Mouse (Mus musculus) olfactory bulb, adult 2 months (tissue): ENCODE measurements around the gene Taf3. TPM values are rescaled to one million over a fixed set of nuclear protein-coding genes. Genes with fewer than 3 reads are reported as not detected.

Source experiments
- H3K27ac ChIP-seq: fragments of 200-500 bp; 2 replicates; pipeline ENCODE4 v1.5.1; 2012; ENCODE audit warnings: low read depth, low read length; ENCODE audit not compliant: insufficient read depth
- H3K4me1 ChIP-seq: fragments of 200-500 bp; 2 replicates; pipeline ENCODE4 v1.6.1; 2012; ENCODE audit warnings: low read length; ENCODE audit not compliant: control insufficient read depth, insufficient read depth
- H3K4me3 ChIP-seq: fragments of 200-500 bp; 2 replicates; pipeline ENCODE4 v1.5.1; 2012; ENCODE audit warnings: mild to moderate bottlenecking, low read depth, low read length, moderate library complexity; ENCODE audit not compliant: insufficient read depth
- CTCF ChIP-seq: fragments of 200-500 bp; IDR thresholded peaks from 2 replicates; pipeline ENCODE4 v1.5.1; 2012; ENCODE audit warnings: low read depth, mild to moderate bottlenecking, low read length, moderate library complexity; ENCODE audit not compliant: insufficient read depth
- POLR2A ChIP-seq: fragments of 200-500 bp; IDR thresholded peaks from 2 replicates; pipeline ENCODE4 v1.6.1; 2012; ENCODE audit warnings: mild to moderate bottlenecking, low read depth, low read length, moderate library complexity; ENCODE audit not compliant: insufficient read depth
- WGBS: fragments of 180-500 bp; shearing (Covaris S2); methylation state at CpG from one replicate; pipeline ENCODE4 v1.1.7; 2018; 5-methylcytosine and 5-hydroxymethylcytosine counted together
- polyA plus RNA-seq: library from polyadenylated mRNA; stranded (reverse); fragments of >200 nt; gene quantifications from 2 replicates; pipeline ENCODE4 v1.2.4, GENCODE M21; 2012; ENCODE audit warnings: low replicate concordance; ENCODE audit not compliant: missing spikeins, insufficient read depth, insufficient read length

The Taf3 gene
- polyA plus RNA-seq, 1 experiment = not detected

- 10% methylated on average over 11 of the region's 11 CpGs for WGBS
- Histone ChIP-seq H3K4me1 (no peaks in the 10 kb centered on the region), H3K4me3 (no peak overlapping the region), H3K27ac (no peak overlapping the region)
- TF ChIP-seq CTCF (no peak), POLR2A (no peak)
Observed at GRCm38 (mm10) chr2:9905995-9906394, 142.4 kb downstream of the Taf3 start.

GRCm38 (mm10) chr2:9903854-9904560 is 144.4 kb downstream of the Taf3 start:
- no peak for TF ChIP-seq CTCF
- Histone ChIP-seq H3K27ac (no peak overlapping the region), H3K4me3 (no peak overlapping the region), H3K4me1 (no peaks in the 10 kb centered on the region)
- WGBS = 73% methylated on average over 14 of the region's 14 CpGs

DNA sequence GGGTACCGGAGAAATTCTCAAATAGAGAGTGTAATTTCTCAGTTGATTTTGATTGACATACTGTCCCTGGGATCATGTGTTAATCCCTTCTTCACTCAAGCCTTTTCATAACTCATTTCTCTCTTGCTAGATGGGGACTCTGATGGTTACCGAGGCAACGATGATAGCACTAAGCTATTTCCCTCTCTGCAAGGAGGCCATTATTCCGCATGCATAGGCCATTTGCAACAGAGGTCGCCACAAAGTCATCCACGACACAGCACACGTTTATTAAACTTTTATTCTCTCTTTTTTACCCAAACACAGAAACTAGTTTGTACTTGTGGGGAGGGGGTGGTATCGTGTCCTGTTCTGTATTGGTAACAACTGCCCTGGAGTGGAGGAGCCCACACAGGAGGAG is 150.6 kb downstream of the Taf3 start:
- 23% methylated on average over 8 of the region's 8 CpGs for WGBS
- H3K27ac ChIP-seq = no peak overlapping the region
- no peaks in the 10 kb centered on the region for H3K4me1 ChIP-seq
- no peak for TF ChIP-seq POLR2A
- no peak for TF ChIP-seq CTCF
- H3K4me3 ChIP-seq = no peak overlapping the region

GRCm38 (mm10) chr2:9896097-9896770 is 152.2 kb downstream of the Taf3 start:
- no peak for TF ChIP-seq POLR2A
- no peak for TF ChIP-seq CTCF
- Histone ChIP-seq H3K4me3 (no peak overlapping the region), H3K4me1 (no peaks in the 10 kb centered on the region), H3K27ac (no peak overlapping the region)
- 4% methylated on average over 22 of the region's 22 CpGs for WGBS

DNA sequence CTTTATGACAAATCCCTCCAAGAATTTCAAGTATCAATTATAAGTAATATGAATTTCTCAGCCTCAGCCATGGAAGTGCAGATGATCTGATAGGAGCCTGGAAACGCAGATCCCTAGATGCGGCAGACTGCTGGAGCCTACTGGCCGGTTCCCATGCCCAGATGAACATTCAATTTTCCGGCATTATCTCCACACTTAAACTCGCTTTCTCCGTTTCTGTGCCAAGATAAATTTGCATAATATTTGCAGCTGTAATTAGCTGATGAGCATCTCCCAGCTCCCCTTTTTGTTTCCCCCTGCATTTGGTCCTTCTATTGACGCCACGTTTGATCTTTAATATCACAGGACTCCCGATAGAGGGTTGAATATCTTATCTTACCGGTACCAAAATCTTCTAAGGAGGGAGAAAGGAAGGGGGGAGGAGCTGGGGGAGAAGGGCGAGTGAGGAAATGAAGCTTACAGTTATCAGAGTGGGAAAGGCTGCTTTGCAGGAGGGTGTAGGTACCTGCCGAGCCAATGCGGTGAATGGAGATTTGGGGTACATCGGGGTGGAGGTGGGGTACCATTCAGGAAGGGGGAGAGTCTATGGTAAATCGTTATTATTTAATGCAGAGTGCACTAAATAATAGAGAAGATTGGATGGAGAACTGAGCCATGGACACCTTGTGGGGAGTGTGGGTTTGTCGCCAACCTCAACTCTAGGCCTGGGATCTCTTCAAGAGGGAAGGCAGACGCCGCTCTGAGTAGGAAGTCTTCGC is 153.4 kb downstream of the Taf3 start:
- no peak overlapping the region for H3K4me3 ChIP-seq
- no peak overlapping the region for H3K27ac ChIP-seq
- TF ChIP-seq CTCF (no peak), POLR2A (no peak)
- WGBS = 4% methylated on average over 19 of the region's 19 CpGs
- H3K4me1 ChIP-seq = no peaks in the 10 kb centered on the region

DNA sequence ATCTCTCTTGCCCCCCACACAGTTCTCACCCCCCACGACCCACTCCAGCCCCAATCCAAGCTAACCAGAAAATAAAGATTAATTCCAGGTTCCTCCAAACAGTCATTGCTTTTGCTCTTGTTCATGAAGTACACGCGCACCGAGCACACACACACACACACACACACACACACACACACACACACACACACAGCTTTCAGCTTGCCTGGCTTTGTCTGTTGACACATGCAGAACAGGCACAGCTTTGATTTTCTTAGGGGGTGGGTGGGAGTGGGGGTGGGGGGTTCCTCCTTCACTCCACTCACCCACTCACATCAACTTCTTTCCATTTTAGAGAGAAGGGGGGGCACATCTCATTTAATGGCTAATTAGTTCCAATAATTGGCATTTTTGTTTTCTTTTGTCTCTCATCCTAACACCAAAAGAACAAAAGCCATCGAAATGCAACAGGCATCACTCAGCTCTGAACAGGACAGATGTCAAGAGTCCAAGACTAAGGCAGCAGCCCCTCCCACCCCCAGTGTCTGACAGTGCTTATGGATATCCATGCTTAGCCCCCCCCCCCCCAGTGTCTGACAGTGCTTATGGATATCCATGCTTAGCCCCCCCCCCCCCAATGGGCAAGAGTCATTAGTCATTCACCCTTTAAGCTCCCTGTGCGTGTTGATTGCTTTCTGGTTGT is 155.0 kb downstream of the Taf3 start:
- H3K4me3 ChIP-seq = no peak overlapping the region
- 0% methylated on average over 6 of the region's 6 CpGs for WGBS
- TF ChIP-seq CTCF (no peak), POLR2A (no peak)

GRCm38 (mm10) chr2:9892541-9892940 is 155.9 kb downstream of the Taf3 start:
- Histone ChIP-seq H3K4me3 (no peak overlapping the region), H3K27ac (no peak overlapping the region), H3K4me1 (peaks cover 4% of the 10 kb centered on the region; the same call in 1 of the 2 replicates)
- WGBS = 10% methylated on average over 7 of the region's 7 CpGs
- TF ChIP-seq POLR2A (no peak), CTCF (no peak)

More for the DNA sequence above, 155.0 kb downstream of the Taf3 start:
- H3K4me1 ChIP-seq = peaks cover 4% of the 10 kb centered on the region; the same call in 1 of the 2 replicates
- H3K27ac ChIP-seq = no peak overlapping the region

- WGBS = 6% methylated on average over 5 of the region's 5 CpGs
- H3K4me1 ChIP-seq = peaks cover 4% of the 10 kb centered on the region; the same call in 1 of the 2 replicates
- H3K4me3 ChIP-seq = no peak overlapping the region
- H3K27ac ChIP-seq = no peak overlapping the region
- TF ChIP-seq POLR2A (no peak), CTCF (no peak)
Observed at GRCm38 (mm10) chr2:9890906-9891305, 157.5 kb downstream of the Taf3 start.
